Mouse (Mus musculus) thymus, postnatal 10 days (tissue): ENCODE data around the gene Ankrd17.
"Not testable (repeated sequence)": the region's sequence is repeated elsewhere in the genome, so short reads cannot be mapped to it uniquely, and the experiment has no call there.

Experiments used
- DNase-seq, 2 experiments: peaks; one replicate each; pipeline ENCODE4 v3.0.0; 2021; ENCODE audit warnings: low spot score in 2 of 2

Gene Ankrd17

GRCm38 (mm10) chr5:90338177-90339091, 27.9 kb downstream of the Ankrd17 start:
- no peak for DNase-seq

- DNase-seq, result no peak
Measured at GRCm38 (mm10) chr5:90332478-90332877, 33.9 kb downstream of the Ankrd17 start.

GRCm38 (mm10) chr5:90331071-90331470, 35.3 kb downstream of the Ankrd17 start:
- no peak for DNase-seq

DNA sequence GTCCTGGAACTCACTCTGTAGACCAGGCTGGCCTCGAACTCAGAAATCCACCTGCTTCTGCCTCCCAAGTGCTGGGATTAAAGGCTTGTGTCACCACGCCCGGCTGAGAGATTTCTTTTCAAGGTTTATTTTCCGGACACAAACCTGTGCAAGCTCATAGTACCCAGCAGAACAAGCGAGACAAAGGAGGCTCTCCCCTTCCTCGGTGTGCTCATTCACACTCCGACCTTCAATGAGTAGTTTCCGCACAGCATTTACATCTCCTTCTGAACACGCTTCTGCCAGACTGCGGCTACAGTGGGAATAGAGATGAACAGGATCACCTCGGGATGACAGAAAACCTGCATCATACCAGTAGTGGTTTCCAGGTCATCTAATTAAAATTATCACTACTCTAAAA, 68.0 kb downstream of the Ankrd17 start:
- no peak for DNase-seq

- DNase-seq, result no peak
Measured at GRCm38 (mm10) chr5:90289887-90290286, 76.5 kb downstream of the Ankrd17 start.

DNA sequence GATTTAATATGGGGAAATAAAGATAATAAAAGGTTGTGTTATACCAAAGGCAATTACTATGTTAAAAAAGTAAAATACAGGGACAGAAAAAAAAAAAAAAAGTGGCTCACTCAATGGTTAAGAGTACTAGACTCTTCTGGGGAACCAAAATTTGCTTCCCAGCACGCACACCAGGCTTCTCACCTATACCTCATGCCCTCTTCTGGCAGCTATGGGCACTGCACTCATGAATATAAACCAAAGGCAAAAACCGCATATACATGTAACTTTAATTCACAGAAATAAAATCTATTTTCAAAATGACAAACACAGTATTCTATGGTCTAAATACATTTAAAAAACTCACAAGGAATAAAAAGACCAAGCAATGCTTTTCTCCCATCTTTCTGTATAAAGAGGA, 79.8 kb downstream of the Ankrd17 start:
- peak; percentile 20 to 58 for DNase-seq

- no peak for DNase-seq
Measured at GRCm38 (mm10) chr5:90280061-90280460, 86.3 kb downstream of the Ankrd17 start.

GRCm38 (mm10) chr5:90279418-90279817, 87.0 kb downstream of the Ankrd17 start:
- DNase-seq, result no peak

DNA sequence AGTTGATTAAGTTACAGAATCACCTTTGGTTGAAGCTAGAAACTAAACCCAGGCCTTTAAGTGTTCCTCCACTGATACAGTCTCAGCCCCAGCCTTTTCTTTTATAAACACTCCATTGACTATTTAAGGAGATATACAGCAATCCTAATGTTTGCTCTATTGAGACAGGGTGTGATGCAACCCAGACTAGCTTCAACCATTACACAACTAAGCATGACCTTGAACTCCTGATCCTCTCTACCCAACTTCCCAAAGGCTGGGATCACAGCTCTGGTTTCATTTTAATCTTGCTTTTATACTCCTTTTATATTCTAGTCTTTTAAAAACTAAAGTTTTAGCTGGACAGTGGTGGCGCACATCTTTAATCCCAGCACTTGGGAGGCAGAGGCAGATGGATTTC, 88.9 kb downstream of the Ankrd17 start:
- DNase-seq, result no peak

- DNase-seq, result no peak
Measured at GRCm38 (mm10) chr5:90274806-90275205, 91.6 kb downstream of the Ankrd17 start.

DNA sequence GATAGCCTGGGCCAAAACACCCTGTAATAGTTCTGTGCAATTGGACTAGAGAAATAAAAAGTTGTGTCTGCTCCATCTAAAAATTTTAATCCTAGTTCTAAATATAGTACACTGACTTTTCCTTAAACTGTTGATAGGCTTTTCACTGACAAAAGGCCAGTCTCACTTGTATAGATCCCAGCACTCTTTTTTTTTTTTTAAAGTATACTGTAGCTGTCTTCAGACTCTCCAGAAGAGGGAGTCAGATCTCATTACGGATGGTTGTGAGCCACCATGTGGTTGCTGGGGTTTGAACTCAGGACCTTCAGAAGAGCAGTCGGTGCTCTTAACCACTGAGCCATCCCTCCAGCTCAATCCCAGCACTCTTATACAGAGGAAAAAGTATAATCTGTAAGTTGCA, 104.1 kb downstream of the Ankrd17 start:
- not testable (repeated sequence) for DNase-seq

DNA sequence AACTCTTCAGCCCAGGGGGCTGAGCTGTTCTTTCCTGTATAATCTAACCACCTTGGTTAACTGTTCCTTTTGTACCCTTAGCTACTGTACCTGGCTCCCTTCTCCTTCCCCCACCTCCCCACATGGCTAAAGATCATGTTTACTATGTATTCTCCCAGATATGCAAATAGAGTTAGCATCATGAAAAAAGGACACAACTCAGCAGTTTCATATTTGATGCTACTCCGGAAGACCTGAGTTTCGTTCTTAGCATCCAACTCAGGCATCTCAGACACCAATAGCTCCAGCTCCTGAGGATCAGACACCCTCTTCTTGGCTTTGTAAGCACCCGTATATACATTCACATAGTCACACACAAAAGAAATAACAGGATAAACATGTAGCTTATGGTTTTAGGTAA, 109.4 kb downstream of the Ankrd17 start:
- DNase-seq, result no peak

GRCm38 (mm10) chr5:90247503-90247902, 118.9 kb downstream of the Ankrd17 start:
- DNase-seq, result no peak

DNA sequence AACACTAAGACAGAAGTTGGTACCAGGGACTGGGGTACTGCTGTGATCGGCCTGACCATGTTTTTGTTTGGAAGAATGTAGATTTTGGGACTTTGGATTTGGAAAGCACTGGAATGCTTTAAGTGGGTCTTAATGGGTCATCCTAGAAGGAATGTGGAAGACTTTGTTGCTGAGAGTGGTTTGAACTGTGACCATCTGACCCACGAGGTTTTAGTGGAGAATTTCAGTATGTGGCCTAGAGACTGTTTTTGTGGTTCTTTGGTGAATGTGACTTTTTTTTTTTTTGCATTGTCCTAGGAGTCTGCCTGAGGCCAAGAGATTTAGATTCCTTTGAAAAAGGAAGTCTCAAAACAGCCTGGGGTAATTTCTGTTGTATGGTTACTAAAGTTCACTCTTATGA, 119.4 kb downstream of the Ankrd17 start:
- no peak for DNase-seq

- no peak for DNase-seq
Measured at GRCm38 (mm10) chr5:90246567-90246966, 119.8 kb downstream of the Ankrd17 start.

- no peak for DNase-seq
Measured at GRCm38 (mm10) chr5:90245416-90245815, 121.0 kb downstream of the Ankrd17 start.

DNA sequence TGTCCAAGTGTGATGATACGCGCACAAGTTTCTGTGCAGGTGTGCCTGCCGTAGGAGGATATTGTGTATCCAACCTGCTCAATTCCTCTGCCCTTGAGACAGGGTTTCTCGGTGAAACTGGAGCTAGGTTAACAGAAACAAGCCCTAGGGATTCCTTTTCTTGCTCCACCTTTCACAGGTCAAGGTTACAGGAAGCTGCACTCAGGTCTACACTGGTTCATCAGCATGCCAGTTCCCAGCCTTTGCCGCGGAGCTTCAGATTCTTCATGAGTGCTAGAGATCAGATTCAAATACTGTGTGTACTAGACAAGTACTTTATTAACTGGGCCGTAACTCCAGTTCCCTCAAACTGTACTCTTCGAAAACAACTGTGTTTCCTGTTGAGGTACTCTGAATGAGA, 131.2 kb downstream of the Ankrd17 start:
- DNase-seq, result no peak

- no peak for DNase-seq
Measured at GRCm38 (mm10) chr5:90233305-90233704, 133.1 kb downstream of the Ankrd17 start.

GRCm38 (mm10) chr5:90229760-90230159, 136.6 kb downstream of the Ankrd17 start:
- no peak for DNase-seq

- DNase-seq, result no peak
Measured at GRCm38 (mm10) chr5:90226696-90227095, 139.7 kb downstream of the Ankrd17 start.

GRCm38 (mm10) chr5:90224730-90225129, 141.6 kb downstream of the Ankrd17 start:
- DNase-seq, result no peak

- peak; percentile 97 to 99 for DNase-seq
Measured at GRCm38 (mm10) chr5:90223534-90224381, 142.6 kb downstream of the Ankrd17 start, which contains the start of gene Cox18. Cox18 (minus strand) TSS chr5:90224001.

- DNase-seq, result no peak
Measured at GRCm38 (mm10) chr5:90222937-90223336, 143.4 kb downstream of the Ankrd17 start.
